Mouse (Mus musculus) Muller cell, postnatal 12 days (primary cell): ENCODE data around the gene Acvr1b.
A peak's percentile ranks its signal among the peaks of the same experiment; 100 is the strongest.

Experiments
- DNase-seq: peaks from one replicate; pipeline ENCODE4 v3.0.0-alpha.2; 2015; ENCODE audit errors: inconsistent ontology term

Gene Acvr1b

DNA sequence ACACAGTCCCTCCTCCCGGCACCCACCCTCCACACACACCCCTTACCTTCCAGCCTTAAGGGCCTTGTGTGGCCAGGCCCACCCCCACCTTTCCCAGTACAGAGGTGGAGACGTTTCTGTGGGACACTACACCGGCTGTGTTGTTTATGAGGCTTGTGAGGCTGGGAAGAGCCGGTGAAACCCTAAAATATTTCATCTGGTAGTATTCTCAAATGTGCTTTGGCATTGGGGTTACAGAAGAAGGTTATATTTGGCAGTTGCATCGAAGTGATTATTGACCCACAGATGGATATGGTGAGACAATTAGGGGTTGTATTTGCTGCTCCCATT lies 1.2 kb downstream of the Acvr1b start:
- DNase-seq = no peak

DNA sequence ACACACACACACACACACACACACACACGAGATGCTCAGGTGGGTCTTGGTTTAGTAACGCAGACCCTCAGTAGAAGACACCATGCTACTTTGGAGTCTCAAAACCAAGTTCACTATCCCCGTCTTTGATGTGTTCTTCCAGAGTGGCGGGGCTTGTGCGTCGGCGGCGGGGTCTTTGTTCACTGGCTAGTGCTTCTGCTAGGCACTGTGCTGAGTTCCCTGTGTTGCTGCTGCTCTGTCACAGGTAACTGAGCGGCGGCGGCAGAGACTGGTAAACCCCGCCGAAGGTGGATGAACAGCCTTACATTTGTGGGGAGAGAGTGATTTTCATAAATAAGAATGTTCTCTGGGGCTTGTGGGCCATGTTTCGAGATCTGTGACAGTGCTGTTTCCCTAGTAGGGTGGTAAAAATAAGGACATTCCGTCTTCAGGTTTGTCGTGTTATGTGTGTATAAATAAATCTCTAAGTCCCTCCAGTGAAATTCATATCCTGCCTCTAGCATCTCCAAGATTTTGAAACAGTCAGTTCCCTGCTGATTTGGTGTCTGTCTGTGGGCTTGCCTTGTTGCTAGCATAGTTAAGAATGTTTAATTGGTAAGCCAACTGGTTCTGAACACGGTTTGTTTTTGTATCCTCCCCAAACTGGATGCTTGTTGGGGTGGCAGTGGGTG lies 1.9 kb downstream of the Acvr1b start:
- DNase-seq = no peak

DNA sequence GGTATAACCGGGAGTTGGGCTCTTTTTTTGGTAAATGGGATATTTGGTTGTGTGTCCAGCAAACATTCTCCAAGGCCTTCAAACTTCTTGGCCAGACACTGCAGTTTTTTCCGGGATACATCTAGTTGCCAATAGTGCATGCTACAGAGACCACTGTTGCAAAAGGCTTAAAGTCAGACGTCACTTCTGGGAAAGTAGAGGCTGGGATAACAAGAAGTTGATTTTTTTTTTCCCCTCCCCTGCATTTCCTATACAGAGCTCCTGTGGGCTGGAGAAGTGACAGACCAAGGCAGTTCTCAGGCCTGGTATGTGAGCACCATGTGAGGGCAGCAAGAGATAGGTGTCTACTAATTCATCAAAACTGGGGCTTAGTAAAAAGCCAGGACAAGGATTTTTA lies 2.4 kb downstream of the Acvr1b start:
- no peak for DNase-seq

DNA sequence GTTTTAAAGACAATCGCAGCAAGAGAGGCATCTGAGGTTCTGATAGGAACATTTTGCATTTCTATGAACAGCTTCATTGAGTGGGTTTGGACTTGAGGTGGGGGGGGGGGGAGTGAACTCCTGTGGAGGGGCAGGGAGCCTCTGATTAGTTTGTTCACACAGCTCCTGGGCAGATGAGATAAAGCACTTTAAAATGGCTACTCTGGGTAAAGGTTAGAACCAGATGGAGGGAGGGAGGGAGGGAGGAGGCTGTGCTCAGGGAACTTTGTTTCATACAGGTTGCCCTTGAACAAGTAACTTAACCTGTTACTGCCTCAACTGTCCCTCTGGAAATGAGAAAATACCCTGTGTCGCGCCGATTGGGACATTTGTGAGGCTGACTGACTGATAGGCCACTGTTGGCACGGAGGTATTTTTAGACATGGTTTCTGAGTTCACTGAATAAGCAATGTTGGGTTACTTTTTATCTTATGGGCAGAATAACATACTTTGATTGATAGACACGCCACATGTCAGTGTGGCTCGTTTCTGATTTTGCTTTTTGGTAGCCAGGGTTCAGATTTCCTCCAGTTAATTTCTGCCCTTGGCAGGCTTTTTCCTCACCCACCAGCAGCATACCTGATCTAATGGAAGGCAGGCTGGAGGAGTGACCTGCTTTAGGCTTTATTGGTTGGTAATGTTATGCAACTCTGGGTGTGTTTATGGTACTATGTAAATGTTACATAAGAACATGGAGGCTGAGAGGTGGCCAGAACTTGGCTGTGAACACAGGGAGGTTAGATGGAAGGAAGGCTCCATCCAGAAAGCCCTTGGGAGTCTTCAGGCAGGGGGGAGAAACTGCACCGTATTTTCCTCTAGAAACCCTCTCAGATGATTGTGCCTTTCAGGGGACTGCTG lies 3.2 kb downstream of the Acvr1b start:
- no peak for DNase-seq

DNA sequence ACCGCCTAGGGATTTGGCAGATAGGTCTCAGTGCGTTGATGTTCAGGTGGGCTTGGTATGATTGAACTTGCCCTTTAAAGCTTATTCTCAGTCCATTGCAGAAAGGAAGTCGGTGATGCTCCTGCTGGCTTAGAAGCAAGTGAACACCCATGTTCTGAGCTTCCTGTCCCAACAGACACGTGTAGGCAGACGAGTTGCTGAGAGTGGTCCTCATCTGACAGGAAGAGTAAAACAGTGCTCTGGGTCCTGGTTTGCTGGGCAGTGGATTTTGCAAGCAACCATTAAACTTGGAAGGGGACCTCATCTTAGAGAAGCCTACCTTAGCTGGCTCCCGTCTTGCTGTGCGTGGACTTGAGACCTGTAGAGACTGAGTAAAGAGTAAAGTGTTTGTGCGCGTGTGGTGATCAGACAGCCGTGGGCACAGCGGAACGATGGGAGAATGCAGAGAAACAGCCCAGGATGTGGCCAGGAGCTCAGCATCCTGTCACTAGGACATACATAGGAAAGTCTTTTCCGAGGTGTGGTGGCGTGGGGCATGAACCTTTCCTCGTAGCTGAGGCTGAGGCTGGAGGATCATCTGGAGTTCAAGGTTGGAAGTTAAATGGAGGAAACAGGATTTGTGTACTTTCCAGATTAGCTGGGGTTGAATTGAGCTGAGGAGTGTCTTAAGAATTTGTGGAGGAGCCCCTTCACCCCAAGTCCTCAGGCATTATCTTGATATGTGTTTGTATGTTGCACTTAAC lies 6.7 kb downstream of the Acvr1b start:
- DNase-seq = no peak

DNA sequence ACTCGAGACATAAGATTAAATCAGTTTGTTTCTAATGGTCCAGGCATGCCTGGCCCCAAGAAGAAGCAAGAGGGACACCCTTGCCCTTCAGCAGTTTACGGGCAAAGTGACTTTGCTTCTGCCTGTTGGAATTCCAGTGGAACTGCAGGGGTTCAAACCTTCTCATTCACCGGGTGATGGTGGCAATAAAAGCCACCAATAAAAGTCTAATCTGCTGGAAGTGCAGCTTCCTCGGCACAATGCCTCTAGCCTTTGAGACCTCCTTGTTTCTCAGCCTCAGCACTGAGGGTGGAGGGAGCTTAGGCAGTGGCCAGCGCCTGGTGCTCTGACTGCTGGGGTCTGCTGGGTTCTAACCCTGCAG lies 7.2 kb downstream of the Acvr1b start:
- DNase-seq = no peak

DNA sequence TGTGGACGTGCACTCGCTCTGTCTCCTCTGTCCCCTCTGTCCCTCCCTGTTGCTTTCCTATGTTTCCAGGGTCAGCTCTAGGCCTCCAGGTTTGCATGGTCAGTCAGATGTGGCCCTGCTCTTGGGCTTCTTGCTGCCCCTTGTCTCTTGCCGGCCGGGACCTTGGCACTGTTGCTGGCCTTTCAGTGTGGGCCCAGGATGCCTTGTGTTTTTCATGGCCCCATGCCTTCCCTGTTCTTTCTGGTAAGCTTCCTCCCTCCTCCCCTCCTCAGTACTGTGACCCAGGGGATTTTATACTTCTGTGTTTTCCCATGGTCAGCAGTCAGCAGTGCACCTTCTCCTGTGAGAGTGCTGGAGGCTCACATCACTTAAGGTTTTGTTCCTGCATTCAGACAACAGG lies 7.6 kb downstream of the Acvr1b start:
- DNase-seq = no peak

DNA sequence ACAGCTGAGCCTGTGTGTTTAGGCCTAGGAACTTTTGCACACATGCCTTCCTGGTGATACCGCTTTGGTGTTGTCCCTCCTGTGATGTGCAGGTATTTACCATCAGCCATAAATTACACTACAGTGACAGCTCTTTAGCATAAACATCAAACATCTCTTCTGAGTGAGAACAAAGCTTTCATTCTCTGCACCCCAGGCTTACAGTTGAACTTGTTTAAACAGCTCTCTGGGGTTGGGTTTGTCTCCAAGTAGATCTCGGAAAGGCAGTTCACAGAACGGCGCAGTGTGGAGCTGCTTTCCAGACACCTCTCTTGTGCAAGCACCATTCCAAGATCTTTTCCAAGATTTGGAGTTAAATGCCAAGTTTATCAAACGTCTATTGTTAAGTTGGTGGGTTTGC lies 8.8 kb downstream of the Acvr1b start:
- no peak for DNase-seq

DNA sequence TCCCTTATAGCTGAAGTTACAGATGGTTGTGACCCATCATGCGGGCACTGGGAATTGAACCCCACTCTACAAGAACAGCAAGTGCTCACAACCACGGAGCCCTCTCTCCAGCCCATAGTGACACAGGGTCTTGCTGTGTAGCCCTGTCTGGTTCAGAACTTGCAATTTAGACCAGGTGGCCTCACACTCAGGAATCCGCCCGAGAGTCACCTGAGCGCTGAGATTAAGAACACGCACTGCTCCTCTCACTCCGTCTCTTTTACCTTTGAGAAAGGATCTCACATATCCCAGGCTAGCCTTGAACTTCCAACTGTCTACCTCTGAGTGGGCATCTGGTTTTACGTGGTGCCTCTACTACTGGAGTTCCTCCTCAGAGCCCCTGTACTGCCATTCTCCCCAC lies 10.4 kb downstream of the Acvr1b start:
- no peak for DNase-seq

DNA sequence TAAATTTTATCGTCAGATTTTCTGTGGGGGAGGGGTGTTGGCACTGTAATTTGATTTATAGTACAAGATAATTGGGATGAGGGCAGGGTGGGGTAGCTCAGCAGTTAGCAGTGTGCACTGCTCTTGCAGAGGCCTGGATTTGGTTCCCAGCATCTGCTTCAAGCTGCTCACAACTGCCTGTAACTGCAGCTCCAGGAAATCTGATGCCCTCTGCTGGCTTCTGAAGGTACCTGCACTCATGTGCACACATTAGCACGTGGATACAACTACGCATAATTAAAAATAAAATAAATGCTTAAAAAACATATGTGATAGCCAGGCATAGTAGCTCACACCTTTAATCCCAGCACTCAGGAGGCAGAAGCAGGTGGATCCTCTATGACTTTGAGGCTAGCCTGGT lies 11.7 kb downstream of the Acvr1b start:
- DNase-seq = no peak

DNA sequence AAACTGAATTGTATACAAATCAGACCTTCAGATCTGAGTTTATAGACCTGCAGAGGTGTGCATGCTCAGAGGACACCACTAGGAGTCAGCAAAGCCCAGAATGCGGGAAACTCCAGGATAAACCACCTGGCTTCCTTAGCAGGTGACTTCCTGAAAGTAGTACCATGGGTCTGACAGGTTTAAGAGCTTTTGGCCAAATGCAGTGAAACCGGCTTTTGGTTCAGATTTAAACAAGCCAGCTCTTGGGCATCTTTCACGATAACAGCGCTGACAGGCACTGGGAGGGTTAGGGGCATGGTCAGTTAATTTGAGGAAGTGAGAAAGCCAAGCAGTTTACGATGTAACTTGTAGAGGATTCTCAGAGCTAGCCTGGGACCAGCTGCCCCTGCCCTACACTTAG lies 14.0 kb downstream of the Acvr1b start:
- DNase-seq = no peak

DNA sequence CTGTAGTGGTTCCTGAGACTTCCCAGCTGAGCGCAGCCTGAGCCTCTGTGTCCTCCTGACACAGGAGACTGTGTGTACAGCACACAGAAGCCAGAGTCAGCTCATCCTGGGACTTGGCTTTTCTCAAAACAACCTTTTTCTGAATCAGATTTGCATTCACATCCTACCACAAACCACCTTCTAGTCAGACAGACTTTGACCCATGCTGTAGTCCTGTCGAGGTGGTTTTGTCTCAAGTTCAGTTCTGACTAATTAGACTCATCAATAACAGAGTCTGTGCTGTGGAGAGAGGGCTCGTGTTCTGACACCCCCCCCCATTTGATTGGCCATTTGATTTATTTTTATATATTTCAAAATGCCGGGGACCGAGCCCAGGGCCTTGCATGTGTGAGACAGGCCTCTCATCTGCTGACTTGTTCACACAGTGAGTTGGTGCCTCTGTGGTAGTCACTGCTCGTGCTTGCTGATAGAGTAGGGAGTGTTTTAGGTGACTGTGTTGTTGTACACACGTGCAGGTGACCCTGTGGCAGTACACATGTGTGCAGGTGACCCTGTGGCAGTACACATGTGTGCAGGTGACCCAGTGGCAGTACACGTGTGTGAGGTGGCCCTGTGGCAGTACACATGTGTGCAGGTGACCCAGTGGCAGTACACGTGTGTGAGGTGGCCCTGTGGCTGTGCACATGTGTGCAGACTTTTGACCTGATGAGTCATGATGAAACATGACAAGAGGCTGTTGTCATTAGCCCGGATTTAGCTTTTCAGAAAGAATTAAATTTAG lies 16.3 kb downstream of the Acvr1b start:
- DNase-seq = no peak

DNA sequence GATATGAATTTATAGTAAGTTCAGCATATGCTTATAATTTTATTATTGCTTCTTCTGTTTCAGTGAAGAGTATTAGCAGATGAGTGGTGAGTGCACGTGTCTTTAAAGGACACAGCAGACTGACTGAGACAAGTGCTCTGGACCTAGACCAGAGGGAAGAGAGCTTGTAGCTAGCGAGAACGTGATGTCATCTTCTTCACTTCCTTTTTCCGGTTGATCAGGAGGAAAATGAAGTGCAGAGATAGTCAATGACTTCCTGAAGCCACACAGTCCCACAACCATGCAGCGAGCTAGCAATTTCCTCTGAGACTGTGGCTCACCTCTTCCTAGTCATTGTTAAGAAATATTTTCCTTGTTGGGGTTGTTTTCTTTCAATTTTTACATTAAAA lies 16.9 kb downstream of the Acvr1b start:
- no peak for DNase-seq

DNA sequence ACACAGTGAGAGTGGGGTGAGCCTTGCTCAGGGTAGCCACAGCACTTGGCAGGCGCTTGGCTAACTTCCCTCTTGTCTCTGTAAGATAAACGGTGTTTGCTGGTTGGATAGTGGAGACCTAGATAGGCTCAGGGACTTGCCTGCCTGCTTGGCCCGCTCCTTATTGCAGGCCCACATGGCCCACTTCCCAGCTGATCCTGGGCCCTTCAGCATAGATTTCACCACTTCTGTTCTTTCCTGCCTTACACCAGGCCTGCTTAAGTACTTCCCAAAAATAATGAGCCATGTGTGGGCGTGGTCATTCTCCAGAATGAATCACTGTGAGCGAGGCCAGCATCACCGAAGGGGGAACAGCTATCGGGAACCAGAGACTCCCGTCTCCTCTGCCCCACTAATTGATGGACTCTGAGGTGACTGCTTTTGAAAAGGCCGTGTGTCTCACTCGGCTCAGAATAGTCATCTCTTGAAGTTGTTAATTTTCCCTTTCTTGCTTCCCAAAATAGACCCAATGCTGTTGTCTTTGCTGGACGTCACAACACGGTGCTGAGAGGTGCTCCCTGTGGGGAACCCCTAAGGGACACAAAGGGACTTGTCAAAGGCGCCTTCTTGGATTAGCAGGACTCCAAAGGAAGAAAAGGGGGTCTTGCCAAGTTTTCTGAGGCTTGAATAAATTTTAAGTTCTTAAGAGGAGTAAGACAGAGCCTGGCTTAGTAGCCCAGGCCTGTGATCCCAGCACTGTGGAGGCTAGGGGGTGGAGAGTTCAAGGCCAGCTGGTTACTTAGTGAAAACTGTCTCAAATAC lies 17.8 kb downstream of the Acvr1b start:
- peak; percentile 84 for DNase-seq

DNA sequence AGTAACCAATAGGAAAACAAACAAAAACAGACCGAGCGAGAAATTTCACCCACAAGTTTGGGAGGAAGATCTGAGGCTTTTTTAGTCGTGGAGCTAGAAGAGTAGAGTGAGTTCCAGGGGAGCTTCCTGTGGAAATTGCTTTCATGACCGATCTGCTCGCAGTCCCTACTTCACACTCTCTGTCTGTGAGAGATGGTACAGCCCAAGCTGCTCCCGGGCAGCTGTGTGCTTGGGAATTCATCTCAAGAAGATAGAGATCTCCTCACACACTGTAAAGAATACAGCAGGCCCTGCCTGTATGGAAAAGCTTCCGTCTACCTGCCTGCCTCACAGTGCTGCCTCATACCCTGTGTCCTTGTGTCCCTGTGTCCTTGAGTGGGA lies 18.4 kb downstream of the Acvr1b start:
- no peak for DNase-seq

DNA sequence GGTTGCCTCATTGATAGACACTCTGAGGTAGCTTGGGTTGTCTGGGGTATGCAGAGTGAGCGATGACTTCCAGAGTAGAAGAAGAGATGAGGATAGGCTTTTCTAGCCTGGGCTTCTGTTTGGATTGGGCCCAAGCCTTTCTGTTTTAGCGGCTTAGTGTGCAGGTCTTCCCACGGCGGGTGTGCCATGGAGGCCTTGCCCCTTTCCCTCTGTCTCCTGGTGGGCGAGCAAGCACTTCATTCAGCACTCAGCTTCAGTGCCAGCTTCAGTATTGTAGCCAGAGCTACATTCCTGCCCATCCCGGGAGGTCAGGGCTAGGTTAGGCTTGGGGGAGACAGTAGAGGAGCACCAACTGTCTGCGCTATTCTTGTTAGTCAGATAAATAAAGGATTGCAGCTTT lies 18.8 kb downstream of the Acvr1b start:
- DNase-seq = no peak

DNA sequence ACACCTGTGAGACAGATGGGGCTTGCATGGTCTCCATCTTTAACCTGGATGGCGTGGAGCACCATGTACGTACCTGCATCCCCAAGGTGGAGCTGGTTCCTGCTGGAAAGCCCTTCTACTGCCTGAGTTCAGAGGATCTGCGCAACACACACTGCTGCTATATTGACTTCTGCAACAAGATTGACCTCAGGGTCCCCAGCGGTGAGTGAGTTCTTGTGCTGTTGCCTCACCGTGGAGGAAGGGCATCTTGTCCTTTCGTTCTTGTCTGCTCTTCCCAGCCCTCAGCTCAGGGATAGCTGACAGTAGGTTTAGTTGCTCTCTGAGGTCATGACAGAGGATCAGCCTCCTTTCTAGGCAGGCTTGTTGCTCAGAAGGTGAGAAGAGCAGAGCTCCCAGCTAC lies 20.1 kb downstream of the Acvr1b start:
- no peak for DNase-seq

DNA sequence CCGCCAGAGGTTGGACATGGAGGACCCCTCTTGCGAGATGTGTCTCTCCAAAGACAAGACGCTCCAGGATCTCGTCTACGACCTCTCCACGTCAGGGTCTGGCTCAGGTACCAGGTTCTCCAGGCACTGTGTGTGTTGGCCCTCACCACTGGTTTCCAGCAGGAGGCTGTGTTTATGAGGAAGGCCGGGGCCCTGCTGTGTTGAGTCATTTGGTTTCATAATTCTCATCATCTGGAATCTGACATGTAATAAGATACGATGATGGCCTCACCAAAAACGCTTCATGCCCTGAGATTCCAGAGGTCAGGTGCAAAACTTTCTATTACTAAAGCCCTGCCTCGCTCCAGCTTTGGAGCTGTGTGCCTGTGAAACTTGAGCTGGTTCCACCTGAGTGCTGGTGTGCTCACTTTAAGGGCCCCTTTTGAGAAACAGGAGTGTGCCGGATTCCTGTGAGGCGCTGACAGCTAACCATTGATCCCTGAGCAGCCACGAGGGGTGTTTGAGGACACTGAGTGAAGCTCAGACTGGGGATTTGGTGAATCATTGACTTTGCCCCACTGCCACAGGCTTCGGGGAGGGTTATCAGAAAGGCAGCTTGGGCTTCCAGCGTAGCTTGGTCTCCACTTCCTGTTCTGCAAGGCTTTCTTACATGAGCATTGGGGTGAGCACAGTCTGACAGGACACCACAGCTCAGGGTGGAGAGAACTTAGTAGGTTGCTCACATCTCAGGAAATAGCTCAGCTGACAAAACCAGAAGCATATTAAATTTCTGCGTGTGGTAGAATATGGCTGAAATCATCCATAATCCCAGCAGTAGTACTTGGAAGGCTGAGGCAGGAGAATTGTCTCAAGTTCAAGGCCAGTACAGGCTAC lies 21.3 kb downstream of the Acvr1b start:
- DNase-seq = no peak

DNA sequence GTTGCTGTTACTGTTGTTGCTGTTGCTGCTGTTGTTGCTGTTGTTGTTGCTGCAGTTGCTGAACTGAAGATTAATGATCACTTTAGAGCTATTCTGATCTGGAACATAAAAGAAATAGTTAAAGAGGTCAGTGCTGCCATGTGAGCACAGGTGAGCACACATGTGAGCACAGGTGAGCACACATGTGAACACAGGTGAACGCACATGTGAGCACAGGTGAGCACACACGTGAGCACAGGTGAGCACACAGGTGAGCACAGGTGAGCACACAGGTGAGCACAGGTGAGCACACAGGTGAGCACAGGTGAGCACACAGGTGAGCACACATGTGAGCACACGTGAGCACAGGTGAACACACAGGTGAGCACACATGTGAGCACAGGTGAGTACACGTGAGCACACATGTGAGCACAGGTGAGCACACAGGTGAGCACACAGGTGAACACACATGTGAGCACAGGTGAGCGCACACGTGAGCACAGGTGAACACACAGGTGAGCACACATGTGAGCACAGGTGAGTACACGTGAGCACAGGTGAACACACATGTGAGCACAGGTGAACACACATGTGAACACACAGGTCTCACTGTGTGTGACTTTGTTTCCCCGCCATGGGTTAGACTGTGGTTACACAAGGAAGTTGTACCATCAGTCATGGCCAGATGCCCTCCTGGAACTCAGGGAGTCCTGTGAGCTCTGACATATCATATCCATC lies 22.4 kb downstream of the Acvr1b start:
- DNase-seq = no peak

DNA sequence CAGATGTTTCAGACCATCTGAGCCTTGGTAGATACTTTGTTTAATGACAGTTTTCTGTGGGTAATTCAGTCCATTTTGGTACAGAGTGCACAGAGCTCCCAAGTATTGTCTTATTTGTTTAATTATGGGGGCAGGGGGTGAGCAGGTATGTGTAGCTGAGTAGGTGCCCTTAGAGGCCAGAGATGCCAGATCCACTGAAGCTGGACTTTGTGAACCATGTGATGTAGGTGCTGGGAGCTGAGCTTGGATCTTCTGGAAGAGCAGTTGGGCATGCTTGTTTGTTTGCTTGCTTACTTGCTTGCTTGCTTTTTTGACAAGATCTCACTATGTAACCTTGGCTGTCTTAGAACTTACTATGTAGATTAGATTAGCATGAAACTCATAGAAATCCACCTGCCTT lies 23.1 kb downstream of the Acvr1b start:
- DNase-seq = no peak
